Comparison of ENCODE assay signal across 9 mouse cellular contexts in genomic region chr11:8456586-8457285, GRCm38 (mm10).
DNase-seq lines count a peak whose midpoint lies in the region; ATAC-seq and TF ChIP-seq lines count a peak whose summit lies in the region.
"Had no signal": no experiment of that assay in that cellular context is flagged by ENCODE, and none has a peak within 500 bp of the region (broad histone marks: within the 10 kb centered on the region; RNA-seq: fewer than 3 reads in every experiment).

No protein-coding gene starts in this region.

- no peak for TF ChIP-seq CTCF in gastrocnemius, adult 2 months (IDR thresholded peaks at IDR 0.05)
- peak; percentile 13; the same call in 1 of the 2 replicates for TF ChIP-seq CTCF in lung, embryonic 14.5 days (IDR thresholded peaks at IDR 0.05; ENCODE audit: low read depth)
- TF ChIP-seq CTCF in lung, adult 2 months (IDR thresholded peaks at IDR 0.05; ENCODE audit: insufficient read depth, low read length): no peak
- peak; percentile 45 for TF ChIP-seq CTCF in hindbrain, postnatal 0 days (IDR thresholded peaks at IDR 0.05; ENCODE audit: low read depth)

- H3K36me3 ChIP-seq in lung, embryonic 14.5 days (ENCODE audit: insufficient read depth): peaks cover 40% of the 10 kb centered on the region
- H3K36me3 ChIP-seq in hindbrain, postnatal 0 days (ENCODE audit: insufficient read depth, low read length): peaks cover 4% of the 10 kb centered on the region; the same call in 1 of the 2 replicates

- H3K4me2 ChIP-seq in lung, embryonic 14.5 days: no peak overlapping the region
- H3K4me2 ChIP-seq in hindbrain, postnatal 0 days (ENCODE audit: low read depth, low read length): 0 out of 2 replicates have a peak overlapping the region, but pooled peaks have one; percentile 13

- intact Hi-C loops in gastrocnemius, adult 2 months (cut with DNase I): no loop called here

- H3K9me3 ChIP-seq in lung, embryonic 14.5 days (ENCODE audit: low read depth, low read length): no peaks in the 10 kb centered on the region
- H3K9me3 ChIP-seq in hindbrain, postnatal 0 days (ENCODE audit: low read length): no peaks in the 10 kb centered on the region

- H3K4me3 ChIP-seq in gastrocnemius, adult 2 months: no peak overlapping the region
- H3K4me3 ChIP-seq in lung, embryonic 14.5 days (ENCODE audit: low read depth, low read length): no peak overlapping the region
- no peak overlapping the region for H3K4me3 ChIP-seq in lung, adult 2 months (replicated peaks; ENCODE audit: extremely low read depth, low read depth, low read length)
- no peak overlapping the region for H3K4me3 ChIP-seq in hindbrain, postnatal 0 days (ENCODE audit: low read length)

- H3K27me3 ChIP-seq in lung, embryonic 14.5 days (ENCODE audit: insufficient read depth, low read length): no peaks in the 10 kb centered on the region
- no peaks in the 10 kb centered on the region for H3K27me3 ChIP-seq in hindbrain, postnatal 0 days (ENCODE audit: insufficient read depth, low read length)

- ATAC-seq in lung, embryonic 14.5 days (ENCODE audit: insufficient read depth): peak; percentile 15; the same call in 1 of the 2 replicates
- peak; percentile 67 for ATAC-seq in hindbrain, postnatal 0 days
- ATAC-seq: inflammation-experienced regulatory T-cells, adult 6 months had no signal

- TF ChIP-seq POLR2A in lung, adult 2 months (IDR thresholded peaks at IDR 0.05; ENCODE audit: borderline replicate concordance, extremely low read depth, low read depth, low read length): no peak

- H3K27ac ChIP-seq in gastrocnemius, adult 2 months: peak overlapping the region; percentile 55
- H3K27ac ChIP-seq in lung, embryonic 14.5 days (ENCODE audit: low read depth): peak overlapping the region; percentile 4
- H3K27ac ChIP-seq in hindbrain, postnatal 0 days: peak overlapping the region; percentile 51

- peaks cover 29% of the 10 kb centered on the region for H3K4me1 ChIP-seq in lung, embryonic 14.5 days (ENCODE audit: insufficient read depth)
- H3K4me1 ChIP-seq in lung, adult 2 months (ENCODE audit: control insufficient read depth, insufficient read depth, low read length): peaks cover 20% of the 10 kb centered on the region
- peaks cover 36% of the 10 kb centered on the region for H3K4me1 ChIP-seq in hindbrain, postnatal 0 days (ENCODE audit: insufficient read depth, low read length)

- DNase-seq in gastrocnemius, adult 2 months: no peak
- DNase-seq in gastrocnemius, postnatal 10 days: no peak
- peak; percentile 53 for DNase-seq in lung, embryonic 14.5 days
- DNase-seq in lung, adult 2 months: no peak
- peak; percentile 65 for DNase-seq in hindbrain, postnatal 0 days (ENCODE audit: low spot score)
- peak; percentile 80 for DNase-seq in retina, postnatal 1 day
- no peak for DNase-seq in thymus, postnatal 25 days
- no peak for DNase-seq in urinary bladder, postnatal 10 days (ENCODE audit: low spot score)

- WGBS in lung, embryonic 14.5 days: 57% methylated on average over 9 of the region's 9 CpGs
- 53% methylated on average over 9 of the region's 9 CpGs for WGBS in lung, adult 2 months
- 25% methylated on average over 9 of the region's 9 CpGs for WGBS in hindbrain, postnatal 0 days

- H3K9ac ChIP-seq in lung, embryonic 14.5 days: no peak overlapping the region
- H3K9ac ChIP-seq in hindbrain, postnatal 0 days (replicated peaks; ENCODE audit: low read length): no peak overlapping the region

Comparison
In these comparisons a context has a peak if more than half of its experiments do, and no peak if none do; other contexts are left out.
1. DNase-seq: peak in lung, embryonic 14.5 days (single experiment), hindbrain, postnatal 0 days (single experiment) and retina, postnatal 1 day (single experiment); none in gastrocnemius, adult 2 months (single experiment), gastrocnemius, postnatal 10 days (single experiment), lung, adult 2 months (single experiment), thymus, postnatal 25 days (single experiment) and urinary bladder, postnatal 10 days (single experiment).
2. CTCF ChIP-seq: peak in lung, embryonic 14.5 days (single experiment) and hindbrain, postnatal 0 days (single experiment); none in gastrocnemius, adult 2 months (single experiment) and lung, adult 2 months (single experiment).
3. H3K27ac ChIP-seq: peak in every context shown above with its lines; median percentile 55 in gastrocnemius, adult 2 months; 51 in hindbrain, postnatal 0 days; 4 in lung, embryonic 14.5 days.